Mouse (Mus musculus): ENCODE measurements around the gene Gda.

The Gda gene

GRCm38 (mm10) chr19:21473345-21473744 lies at the start of gene Gda:
Gene Gda (minus strand): TSS chr19:21473445.
- DNase-seq (ENCODE audit: low spot score in 2 of 2): no peak

- DNase-seq (ENCODE audit: low spot score in 2 of 2): no peak
Observed at GRCm38 (mm10) chr19:21520280-21520679, 47.0 kb upstream of the Gda start.

DNA sequence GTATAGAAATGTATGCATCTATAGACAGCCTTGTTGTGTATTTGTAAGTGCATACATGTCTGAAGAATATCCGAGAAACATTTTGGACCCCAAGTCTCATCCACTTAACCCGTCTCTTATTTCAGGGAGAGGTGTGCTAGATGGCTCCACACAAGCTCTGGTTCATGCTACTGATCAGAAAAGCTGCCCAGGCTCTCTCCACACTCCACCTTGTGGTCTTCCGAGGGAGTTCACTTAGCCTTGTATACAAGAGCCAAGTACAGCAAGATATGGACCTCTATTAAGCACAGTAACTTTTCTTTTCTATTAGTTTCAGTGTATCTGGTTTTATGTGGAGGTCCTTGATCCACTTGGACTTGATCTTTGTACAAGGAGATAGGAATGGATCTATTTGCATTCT lies 36.9 kb upstream of the Gda start:
- DNase-seq (ENCODE audit: low spot score in 2 of 2): peak in 1 of 2 experiments; percentile 37

- DNase-seq (ENCODE audit: low spot score in 2 of 2): no peak
Observed at GRCm38 (mm10) chr19:21507561-21508232, 34.5 kb upstream of the Gda start.

DNA sequence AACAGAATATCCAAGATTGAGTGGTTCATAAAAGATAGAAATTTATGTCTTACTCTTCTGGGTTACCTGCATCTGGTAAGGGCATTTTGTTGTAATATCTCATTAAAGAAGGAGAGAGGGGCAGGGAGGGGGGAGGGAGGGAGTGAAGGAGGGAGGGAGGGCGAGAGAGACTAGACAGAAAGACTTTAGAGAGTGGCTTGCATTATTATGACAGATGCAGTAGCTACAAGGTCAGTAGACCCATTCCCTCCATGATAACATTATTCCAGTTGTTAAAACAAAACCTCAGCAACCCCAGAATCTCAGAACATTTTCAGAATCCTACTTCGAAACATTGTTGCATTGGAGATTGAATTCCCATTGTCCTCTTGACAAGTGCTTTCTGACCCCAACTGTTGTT lies 33.9 kb upstream of the Gda start:
- DNase-seq (ENCODE audit: low spot score in 2 of 2): no peak

- no peak for DNase-seq (ENCODE audit: low spot score in 2 of 2)
Observed at GRCm38 (mm10) chr19:21504716-21505115, 31.5 kb upstream of the Gda start.

GRCm38 (mm10) chr19:21499394-21499983 lies 26.2 kb upstream of the Gda start:
- DNase-seq (ENCODE audit: low spot score in 2 of 2): no peak

DNA sequence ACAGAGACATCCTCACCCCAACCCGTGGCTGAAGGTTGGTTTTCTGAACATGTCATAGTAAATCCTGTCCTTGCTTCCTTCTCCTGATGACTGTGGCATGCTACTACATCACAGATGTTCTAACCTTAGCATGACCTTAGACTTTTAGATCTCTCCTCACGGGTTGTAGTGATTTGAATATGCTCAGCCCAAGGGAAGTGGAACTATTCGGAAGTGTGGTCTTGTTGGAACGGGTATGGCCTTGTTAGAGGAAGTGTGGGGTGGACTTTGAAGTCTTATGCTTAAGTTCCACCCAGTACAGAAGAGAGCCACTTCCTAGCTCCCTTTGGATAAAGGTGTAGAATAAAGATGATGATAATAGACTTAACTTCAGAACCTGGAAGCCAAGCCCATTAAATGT lies 22.6 kb upstream of the Gda start:
- no peak for DNase-seq (ENCODE audit: low spot score in 2 of 2)

- DNase-seq (ENCODE audit: low spot score in 2 of 2): no peak
Observed at GRCm38 (mm10) chr19:21493807-21494521, 20.7 kb upstream of the Gda start.

- DNase-seq (ENCODE audit: low spot score in 2 of 2): no peak
Observed at GRCm38 (mm10) chr19:21491391-21491790, 18.1 kb upstream of the Gda start.

DNA sequence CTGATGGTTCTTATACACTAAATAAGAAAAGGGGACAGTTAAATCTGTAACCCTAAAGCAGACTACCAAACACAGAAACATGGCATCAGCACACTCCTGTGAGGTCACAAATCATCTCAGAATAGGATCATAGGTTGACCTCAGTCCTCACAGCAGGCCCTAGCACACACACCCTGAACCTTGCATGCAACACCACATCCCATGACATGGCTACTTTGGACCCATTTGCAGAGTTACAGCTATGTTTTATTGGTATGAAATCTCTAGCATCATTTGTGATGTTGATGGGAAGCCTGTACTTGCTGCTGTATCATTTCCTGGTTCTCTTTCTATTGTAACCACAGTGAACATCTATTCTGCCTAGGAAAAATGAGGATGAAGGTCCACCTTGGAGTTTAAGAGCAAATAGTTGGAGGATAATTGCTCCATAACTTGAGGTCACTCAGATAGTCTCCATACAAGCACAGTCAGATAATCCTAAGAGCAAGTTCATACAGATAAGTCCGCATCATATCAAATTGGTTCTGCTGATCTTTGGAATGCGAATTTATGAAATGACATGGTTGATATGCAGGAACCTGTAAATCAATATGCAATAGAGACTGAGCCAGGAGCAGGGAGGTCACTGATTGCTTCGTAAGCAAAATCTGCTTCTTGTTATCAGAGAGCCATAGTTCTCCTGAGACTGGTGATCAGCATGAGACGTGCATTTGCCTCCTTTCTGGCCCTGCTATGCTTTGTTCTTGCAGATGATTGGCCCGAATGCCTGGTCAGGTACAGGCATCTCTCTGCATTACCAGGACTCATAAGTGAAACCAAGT lies 14.1 kb upstream of the Gda start:
- no peak for DNase-seq (ENCODE audit: low spot score in 2 of 2)

- no peak for DNase-seq (ENCODE audit: low spot score in 2 of 2)
Observed at GRCm38 (mm10) chr19:21482096-21482495, 8.9 kb upstream of the Gda start.

DNA sequence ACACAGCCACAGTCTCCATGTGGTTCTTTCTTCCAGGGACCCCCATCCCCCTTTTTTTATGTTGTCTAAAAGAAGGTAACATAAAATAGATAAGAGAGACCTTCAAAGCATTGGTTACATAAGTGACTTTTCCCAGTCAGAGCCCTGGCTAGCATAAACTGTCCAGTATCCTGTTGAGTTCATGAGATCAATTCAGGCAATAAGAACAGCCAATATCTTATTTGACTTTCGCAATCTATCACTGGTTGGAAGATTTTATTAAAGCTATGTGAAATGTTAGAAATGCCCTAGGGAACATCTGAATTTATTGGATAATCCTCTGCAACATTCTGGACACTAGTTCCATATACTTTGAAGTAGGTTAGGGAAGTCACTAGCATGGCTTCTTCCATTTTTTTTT lies 7.8 kb upstream of the Gda start:
- DNase-seq (ENCODE audit: low spot score in 2 of 2): no peak

DNA sequence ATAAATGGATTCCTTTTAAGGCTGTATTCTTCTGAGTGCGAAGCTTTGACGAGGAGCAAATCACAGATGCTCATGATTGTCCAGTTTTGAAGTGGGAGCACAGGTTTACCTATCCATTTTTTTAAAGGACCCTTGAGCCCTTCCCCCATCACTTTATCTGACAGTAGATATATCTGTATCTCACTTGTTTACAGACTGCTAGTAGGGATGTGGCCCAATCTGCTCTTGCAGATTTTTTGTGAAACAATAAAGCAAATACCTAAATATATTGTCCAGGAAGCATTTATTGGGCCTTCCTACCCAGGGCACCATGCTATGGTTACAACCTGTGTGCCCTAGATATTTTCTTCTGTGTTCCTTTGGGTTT lies 6.8 kb upstream of the Gda start:
- no peak for DNase-seq (ENCODE audit: low spot score in 2 of 2)

GRCm38 (mm10) chr19:21479183-21480052 lies 6.2 kb upstream of the Gda start:
- peak; percentile 44 to 73 for DNase-seq (ENCODE audit: low spot score in 2 of 2)

DNA sequence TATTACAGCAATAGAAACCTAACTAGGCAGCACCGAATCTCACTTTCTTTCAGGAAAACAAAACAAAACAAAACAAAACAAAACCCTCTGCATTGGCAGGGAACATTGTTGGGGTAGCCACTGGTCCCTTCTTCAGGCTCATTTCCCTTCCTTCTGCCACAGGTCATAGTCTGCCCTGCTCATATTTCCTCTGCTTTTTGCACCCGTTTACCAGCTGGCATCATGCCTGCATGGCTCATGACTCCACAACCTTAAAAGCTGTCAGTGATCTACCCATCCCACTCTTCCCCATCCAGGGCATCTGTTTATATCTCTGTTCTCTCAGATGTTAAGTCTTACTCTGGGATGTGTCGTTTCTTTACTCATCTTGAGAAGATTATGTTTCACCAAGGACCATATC lies 5.3 kb upstream of the Gda start:
- DNase-seq (ENCODE audit: low spot score in 2 of 2): no peak

DNA sequence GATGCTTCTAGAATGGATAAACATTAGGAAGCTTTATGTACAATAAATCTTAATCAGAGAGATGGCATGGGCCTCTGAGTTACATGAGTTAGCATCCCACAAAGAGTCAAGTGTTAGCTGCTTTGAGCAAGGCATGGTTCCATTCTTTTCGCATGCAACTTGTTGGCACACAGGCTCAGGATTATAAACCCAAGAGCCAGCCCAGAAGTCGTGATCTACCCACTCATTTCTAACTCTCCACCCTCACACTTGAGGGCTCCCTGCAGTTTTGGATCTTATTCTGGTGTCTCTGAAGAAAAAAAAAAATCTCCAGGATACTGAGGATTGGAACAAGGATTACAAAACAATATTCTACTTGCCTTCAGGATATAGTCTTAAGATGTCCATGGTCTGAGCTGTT lies 4.5 kb upstream of the Gda start:
- DNase-seq (ENCODE audit: low spot score in 2 of 2): peak in 1 of 2 experiments; percentile 39

- DNase-seq (ENCODE audit: low spot score in 2 of 2): no peak
Observed at GRCm38 (mm10) chr19:21476782-21477181, 3.5 kb upstream of the Gda start.

GRCm38 (mm10) chr19:21472121-21472780 lies 994 bp downstream of the Gda start:
- peak; percentile 89 for DNase-seq (ENCODE audit: low spot score in 2 of 2)

GRCm38 (mm10) chr19:21461221-21461960 lies 11.9 kb downstream of the Gda start:
- DNase-seq (ENCODE audit: low spot score in 2 of 2): no peak
